Mouse (Mus musculus): ENCODE measurements at regions not wholly inside any gene's neighbourhood (a gene's known extent, or its start where the extent isn't known, plus 50 kb on each side); places are given as distances from the start of the nearest gene placed in this dataset.

GRCm38 (mm10) chr10:119038991-119039390 is 169.0 kb upstream of the Dyrk2 start:
- Histone ChIP-seq H3K27ac (no peak overlapping the region), H3K27me3 (ENCODE audit: control insufficient read depth, insufficient read depth, low read length) (no peaks in the 10 kb centered on the region), H3K9me3 (ENCODE audit: control insufficient read depth, low read length) (no peaks in the 10 kb centered on the region), H3K4me1 (replicated peaks; ENCODE audit: control insufficient read depth in 2 of 2, insufficient read depth in 2 of 2, low read length in 1 of 2) (no peaks in the 10 kb centered on the region; a peak in 1 of 4 replicates), H3K9ac (replicated peaks) (no peak overlapping the region), H3K4me3 (ENCODE audit: insufficient read depth in 1 of 2, low read depth in 2 of 2, low read length in 2 of 2) (no peak overlapping the region), H3K4me2 (ENCODE audit: low read depth) (no peak overlapping the region), H3K36me3 (replicated peaks; ENCODE audit: control insufficient read depth, insufficient read depth, low read depth) (no peaks in the 10 kb centered on the region)
- 65% methylated on average over 6 of the region's 6 CpGs for WGBS (ENCODE audit: insufficient replicate concordance)
- TF ChIP-seq CTCF (IDR thresholded peaks at IDR 0.05; ENCODE audit: low read depth), result no peak
- no peak for TF ChIP-seq EP300 (IDR thresholded peaks at IDR 0.05; ENCODE audit: low read depth)
- DNase-seq (ENCODE audit: low read depth in 3 of 3, low spot score in 3 of 3) (no peak), ATAC-seq (ENCODE audit: insufficient read depth) (no peak)

DNA sequence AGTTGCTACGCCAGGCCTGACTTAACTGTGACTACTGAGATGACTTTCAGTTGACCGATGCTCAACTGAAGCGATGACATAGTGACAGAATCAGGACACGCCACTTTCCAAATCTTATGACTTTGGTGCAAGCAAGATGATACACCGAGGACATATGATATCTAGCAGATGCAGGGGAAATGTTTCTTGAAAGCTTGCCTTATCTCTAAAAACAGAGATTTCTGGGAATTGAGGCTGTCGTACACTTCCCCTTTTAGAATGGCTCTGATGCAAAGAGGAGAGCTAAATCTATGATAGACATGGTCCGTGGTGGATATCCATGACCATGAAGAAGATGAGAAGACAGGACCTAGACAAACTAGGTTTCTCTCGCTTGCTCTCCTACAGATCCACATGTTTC is 167.8 kb upstream of the Dyrk2 start:
- no peaks in the 10 kb centered on the region for H3K36me3 ChIP-seq (replicated peaks; ENCODE audit: control insufficient read depth, insufficient read depth, low read depth)
- H3K9ac ChIP-seq (replicated peaks), result no peak overlapping the region
- no peak overlapping the region for H3K4me2 ChIP-seq (ENCODE audit: low read depth)
- no peak overlapping the region for H3K27ac ChIP-seq
- TF ChIP-seq EP300 (IDR thresholded peaks at IDR 0.05; ENCODE audit: low read depth) (no peak), CTCF (IDR thresholded peaks at IDR 0.05; ENCODE audit: low read depth) (no peak)
- H3K4me1 ChIP-seq (replicated peaks; ENCODE audit: control insufficient read depth in 2 of 2, insufficient read depth in 2 of 2, low read length in 1 of 2), result no peaks in the 10 kb centered on the region; a peak in 1 of 4 replicates
- H3K4me3 ChIP-seq (ENCODE audit: insufficient read depth in 1 of 2, low read depth in 2 of 2, low read length in 2 of 2), result no peak overlapping the region
- 18% methylated on average over 8 of the region's 8 CpGs for WGBS (ENCODE audit: insufficient replicate concordance)
- DNase-seq (ENCODE audit: low read depth in 3 of 3, low spot score in 3 of 3) (no peak), ATAC-seq (ENCODE audit: insufficient read depth) (no peak)
- no peaks in the 10 kb centered on the region for H3K9me3 ChIP-seq (ENCODE audit: control insufficient read depth, low read length)
- H3K27me3 ChIP-seq (ENCODE audit: control insufficient read depth, insufficient read depth, low read length), result no peaks in the 10 kb centered on the region

DNA sequence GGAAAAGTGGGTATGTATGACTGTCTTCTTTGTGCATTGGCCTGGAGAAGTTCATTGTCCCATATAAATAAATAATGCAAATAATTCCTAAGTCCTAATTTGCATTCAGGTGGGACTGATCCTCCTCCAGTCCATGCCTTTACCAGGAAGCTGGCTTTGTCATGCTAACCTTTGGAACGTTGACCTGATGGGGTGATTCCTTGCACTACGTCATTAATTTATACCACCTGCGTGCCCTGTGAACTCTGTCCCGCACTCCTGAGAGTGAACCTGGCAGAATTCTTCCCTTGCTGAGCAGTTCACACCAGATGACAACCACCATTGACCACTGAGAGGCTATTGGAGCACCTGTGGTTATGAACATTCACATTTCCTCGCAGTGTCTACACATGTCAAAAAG is 165.9 kb upstream of the Dyrk2 start:
- ATAC-seq (ENCODE audit: insufficient read depth), result no peak
- 72% methylated on average over 5 of the region's 5 CpGs for WGBS (ENCODE audit: insufficient replicate concordance)
- no peaks in the 10 kb centered on the region for H3K36me3 ChIP-seq (replicated peaks; ENCODE audit: control insufficient read depth, insufficient read depth, low read depth)
- H3K4me3 ChIP-seq (ENCODE audit: insufficient read depth in 1 of 2, low read depth in 2 of 2, low read length in 2 of 2), result no peak overlapping the region
- no peaks in the 10 kb centered on the region; a peak in 1 of 4 replicates for H3K4me1 ChIP-seq (replicated peaks; ENCODE audit: control insufficient read depth in 2 of 2, insufficient read depth in 2 of 2, low read length in 1 of 2)
- H3K27ac ChIP-seq, result no peak overlapping the region
- H3K4me2 ChIP-seq (ENCODE audit: low read depth), result no peak overlapping the region
- H3K9ac ChIP-seq (replicated peaks), result no peak overlapping the region
- H3K9me3 ChIP-seq (ENCODE audit: control insufficient read depth, low read length), result no peaks in the 10 kb centered on the region
- DNase-seq (ENCODE audit: low read depth in 3 of 3, low spot score in 3 of 3), result no peak
- no peak for TF ChIP-seq CTCF (IDR thresholded peaks at IDR 0.05; ENCODE audit: low read depth)
- no peaks in the 10 kb centered on the region for H3K27me3 ChIP-seq (ENCODE audit: control insufficient read depth, insufficient read depth, low read length)

- Histone ChIP-seq H3K4me1 (replicated peaks; ENCODE audit: control insufficient read depth in 2 of 2, insufficient read depth in 2 of 2, low read length in 1 of 2) (no peaks in the 10 kb centered on the region), H3K4me3 (ENCODE audit: insufficient read depth in 1 of 2, low read depth in 2 of 2, low read length in 2 of 2) (no peak overlapping the region), H3K27ac (no peak overlapping the region), H3K27me3 (ENCODE audit: control insufficient read depth, insufficient read depth, low read length) (no peaks in the 10 kb centered on the region), H3K36me3 (replicated peaks; ENCODE audit: control insufficient read depth, insufficient read depth, low read depth) (no peaks in the 10 kb centered on the region), H3K4me2 (ENCODE audit: low read depth) (no peak overlapping the region), H3K9me3 (ENCODE audit: control insufficient read depth, low read length) (no peaks in the 10 kb centered on the region), H3K9ac (replicated peaks) (no peak overlapping the region)
- ATAC-seq (ENCODE audit: insufficient read depth), result no peak
- WGBS (ENCODE audit: insufficient replicate concordance), result 36% methylated on average over 4 of the region's 4 CpGs
- TF ChIP-seq EP300 (IDR thresholded peaks at IDR 0.05; ENCODE audit: low read depth) (no peak), CTCF (IDR thresholded peaks at IDR 0.05; ENCODE audit: low read depth) (no peak)
- DNase-seq (ENCODE audit: low read depth in 3 of 3, low spot score in 3 of 3), result no peak
Measured at GRCm38 (mm10) chr10:119034396-119034795, 164.4 kb upstream of the Dyrk2 start.

DNA sequence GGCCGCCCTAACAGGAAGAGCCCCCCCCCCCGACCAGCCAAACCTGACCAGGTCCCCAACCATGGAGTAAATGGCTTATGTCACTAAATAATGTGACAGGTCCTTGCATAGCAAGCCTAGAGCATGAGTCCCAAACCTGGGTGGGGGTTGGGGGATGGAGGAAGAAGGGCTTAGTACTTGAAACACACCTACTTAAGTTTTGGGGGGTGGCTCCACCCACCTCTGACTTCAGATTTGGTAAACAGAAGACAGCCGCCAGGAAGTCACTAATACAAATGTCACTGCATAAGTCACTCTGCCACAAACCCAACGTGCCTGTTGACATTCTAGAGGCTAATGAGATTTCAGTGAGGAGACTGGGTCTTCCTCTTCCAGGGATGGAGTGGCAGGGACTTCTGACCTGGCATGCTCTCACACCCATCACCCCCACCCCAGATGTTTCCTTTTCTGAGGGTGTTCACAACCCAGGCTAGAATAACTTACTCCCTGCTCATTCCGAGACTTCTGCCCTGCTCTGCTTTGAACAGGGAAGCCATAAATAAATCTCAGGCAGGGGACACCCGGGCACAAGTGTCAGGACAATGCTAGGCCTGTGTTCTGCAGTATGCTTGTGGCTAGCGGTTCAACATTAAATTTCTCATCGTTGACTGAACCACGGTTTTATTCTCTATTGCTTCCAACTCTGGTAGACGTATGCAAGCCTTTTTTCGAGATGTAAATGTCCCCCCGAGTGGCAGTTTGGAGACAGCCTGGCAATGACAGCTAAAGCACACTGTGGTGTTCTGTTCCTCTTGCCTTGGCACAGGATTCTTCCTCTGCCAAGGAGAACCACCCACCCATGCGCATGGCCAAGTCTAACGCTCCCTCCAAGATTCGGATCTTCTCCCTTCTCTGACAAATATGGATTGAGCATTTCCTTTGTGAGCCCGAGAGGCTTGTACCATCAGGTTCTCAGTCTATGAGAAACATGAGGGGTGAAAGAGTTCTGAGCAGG is 161.6 kb upstream of the Dyrk2 start:
- TF ChIP-seq CTCF (IDR thresholded peaks at IDR 0.05; ENCODE audit: low read depth) (no peak), EP300 (IDR thresholded peaks at IDR 0.05; ENCODE audit: low read depth) (no peak)
- whole genome bisulfite sequencing (ENCODE audit: insufficient replicate concordance), result 49% methylated on average over 16 of the region's 16 CpGs
- no peaks in the 10 kb centered on the region for H3K27me3 ChIP-seq (ENCODE audit: control insufficient read depth, insufficient read depth, low read length)
- ATAC-seq (ENCODE audit: insufficient read depth), result no peak
- H3K36me3 ChIP-seq (replicated peaks; ENCODE audit: control insufficient read depth, insufficient read depth, low read depth), result no peaks in the 10 kb centered on the region
- H3K4me1 ChIP-seq (replicated peaks; ENCODE audit: control insufficient read depth in 2 of 2, insufficient read depth in 2 of 2, low read length in 1 of 2), result no peaks in the 10 kb centered on the region
- H3K9me3 ChIP-seq (ENCODE audit: control insufficient read depth, low read length), result no peaks in the 10 kb centered on the region
- no peak overlapping the region for H3K9ac ChIP-seq (replicated peaks)
- no peak overlapping the region for H3K27ac ChIP-seq
- H3K4me2 ChIP-seq (ENCODE audit: low read depth), result no peak overlapping the region
- H3K4me3 ChIP-seq (ENCODE audit: insufficient read depth in 1 of 2, low read depth in 2 of 2, low read length in 2 of 2), result no peak overlapping the region
- no peak for DNase-seq (ENCODE audit: low read depth in 3 of 3, low spot score in 3 of 3)
